Mouse (Mus musculus) heart, embryonic 12.5 days (tissue): ENCODE measurements around the gene Gabrb1. TPM values are rescaled to one million over a fixed set of nuclear protein-coding genes. Genes with fewer than 3 reads are reported as not detected.

ENCODE experiments used
- ATAC-seq: fragments of 200-750 bp; cut with Nextera tagmentation; 2 replicates; pipeline ENCODE4 v1.8.0; 2017; ENCODE audit warnings: moderate TSS enrichment, moderate library complexity; ENCODE audit not compliant: insufficient number of reproducible peaks, low FRiP score
- H3K27ac ChIP-seq: fragments of 300-500 bp; sonication (generic); 2 replicates; pipeline ENCODE4 v1.5.1; 2016; ENCODE audit warnings: mild to moderate bottlenecking, moderate library complexity; ENCODE audit not compliant: poor library complexity, severe bottlenecking
- H3K27me3 ChIP-seq: fragments of 300-500 bp; sonication (generic); replicated peaks from 2 replicates; pipeline ENCODE4 v1.6.1; 2016; ENCODE audit warnings: mild to moderate bottlenecking, moderate library complexity
- H3K36me3 ChIP-seq: fragments of 300-500 bp; sonication (generic); 2 replicates; pipeline ENCODE4 v1.6.1; 2016; ENCODE audit warnings: mild to moderate bottlenecking, moderate library complexity
- H3K4me1 ChIP-seq: fragments of 300-500 bp; sonication (generic); replicated peaks from 2 replicates; pipeline ENCODE4 v1.6.1; 2016; ENCODE audit warnings: mild to moderate bottlenecking
- H3K4me2 ChIP-seq: fragments of 300-500 bp; sonication (generic); 2 replicates; pipeline ENCODE4 v1.6.1; 2016; ENCODE audit warnings: mild to moderate bottlenecking, moderate library complexity
- H3K4me3 ChIP-seq: fragments of 300-500 bp; sonication (generic); 2 replicates; pipeline ENCODE4 v1.5.1; 2016; ENCODE audit warnings: mild to moderate bottlenecking
- H3K9ac ChIP-seq: fragments of 300-500 bp; sonication (generic); 2 replicates; pipeline ENCODE4 v1.6.1; 2016; ENCODE audit warnings: mild to moderate bottlenecking, moderate library complexity
- H3K9me3 ChIP-seq: fragments of 300-500 bp; sonication (generic); replicated peaks from 2 replicates; pipeline ENCODE4 v1.6.1; 2016; ENCODE audit warnings: mild to moderate bottlenecking, moderate library complexity
- WGBS: fragments of 180-500 bp; shearing (Covaris S2); methylation state at CpG from one replicate; pipeline ENCODE4 v1.1.7; 2016; 5-methylcytosine and 5-hydroxymethylcytosine counted together
- polyA plus RNA-seq: library from polyadenylated mRNA; unstranded; fragments of >200 nt; fragmentation: Nextera tagmentation; extraction: Ambion mirVana; gene quantifications from 2 replicates; pipeline ENCODE4 v1.2.1, GENCODE M21; 2016

The Gabrb1 gene
- polyA plus RNA-seq, 1 experiment from 2014 or later = 1.4 TPM

DNA sequence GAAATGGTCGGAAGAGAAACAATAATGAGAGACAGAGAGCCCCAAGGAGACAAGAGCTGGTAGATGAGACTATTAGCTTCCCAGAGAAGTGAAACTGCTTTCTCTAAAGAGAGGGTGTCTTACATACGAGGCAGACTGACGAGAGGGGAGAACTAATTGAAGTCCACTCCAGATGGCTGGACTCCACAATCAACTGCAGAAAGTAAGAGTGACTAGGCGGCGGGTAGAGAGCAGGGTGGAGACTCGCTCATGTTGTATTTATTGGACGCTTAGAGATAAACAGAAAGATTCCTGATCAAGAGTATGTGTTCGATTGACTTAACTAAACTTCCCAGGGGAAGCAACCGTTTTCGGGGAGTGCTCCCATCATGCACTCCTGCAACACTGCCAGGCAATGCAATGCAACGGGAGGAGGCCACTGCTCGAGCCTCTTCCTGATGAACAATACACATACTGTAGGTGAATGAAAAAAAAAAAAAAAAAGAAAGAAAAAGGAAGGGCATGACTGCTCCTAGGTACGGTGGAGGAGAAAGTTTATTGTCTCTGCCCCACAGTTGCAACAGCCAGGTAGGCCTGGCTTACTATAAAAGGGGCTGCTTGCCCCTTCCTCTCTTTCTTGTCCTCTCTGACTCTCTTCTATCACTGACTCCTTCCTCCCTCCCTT, 526.7 kb downstream of the Gabrb1 start:
- 81% methylated on average over 13 of the region's 13 CpGs for WGBS
- Histone ChIP-seq H3K27me3 (no peaks in the 10 kb centered on the region), H3K27ac (no peak overlapping the region), H3K4me1 (0 out of 2 replicates have a peak, but pooled peaks cover 4% of the 10 kb centered on the region), H3K36me3 (no peaks in the 10 kb centered on the region), H3K9me3 (no peaks in the 10 kb centered on the region), H3K4me3 (no peak overlapping the region), H3K9ac (no peak overlapping the region), H3K4me2 (no peak overlapping the region)
- ATAC-seq = no peak

DNA sequence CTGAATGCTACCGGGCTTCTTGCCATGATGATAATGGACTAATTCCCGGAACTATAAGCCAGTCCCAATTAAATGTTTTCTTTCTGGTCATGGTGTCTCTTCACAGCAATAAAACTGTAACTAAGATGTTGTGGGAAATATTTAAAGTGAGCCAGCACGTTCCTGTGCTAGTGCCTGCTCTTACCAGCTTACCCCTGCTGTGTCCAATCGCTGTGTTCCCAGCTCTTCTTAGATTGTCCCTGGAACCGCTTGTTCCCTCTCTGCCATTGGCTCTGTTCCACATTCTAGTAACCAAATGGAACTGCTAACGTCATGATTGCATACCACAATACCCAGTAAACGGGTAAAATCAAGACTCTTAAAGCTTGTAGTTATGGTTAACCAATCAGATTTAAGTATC, 533.2 kb downstream of the Gabrb1 start:
- Histone ChIP-seq H3K4me3 (no peak overlapping the region), H3K36me3 (no peaks in the 10 kb centered on the region), H3K27me3 (no peaks in the 10 kb centered on the region), H3K27ac (no peak overlapping the region), H3K4me1 (no peaks in the 10 kb centered on the region), H3K9me3 (no peaks in the 10 kb centered on the region), H3K9ac (no peak overlapping the region), H3K4me2 (no peak overlapping the region)
- 74% methylated on average over 7 of the region's 7 CpGs for WGBS
- no peak for ATAC-seq

GRCm38 (mm10) chr5:72191932-72192331, 534.0 kb downstream of the Gabrb1 start:
- Histone ChIP-seq H3K9ac (no peak overlapping the region), H3K27ac (no peak overlapping the region), H3K9me3 (no peaks in the 10 kb centered on the region), H3K27me3 (no peaks in the 10 kb centered on the region), H3K4me2 (no peak overlapping the region), H3K4me3 (no peak overlapping the region), H3K36me3 (no peaks in the 10 kb centered on the region), H3K4me1 (no peaks in the 10 kb centered on the region)
- WGBS = 70% methylated on average over 5 of the region's 5 CpGs
- no peak for ATAC-seq

DNA sequence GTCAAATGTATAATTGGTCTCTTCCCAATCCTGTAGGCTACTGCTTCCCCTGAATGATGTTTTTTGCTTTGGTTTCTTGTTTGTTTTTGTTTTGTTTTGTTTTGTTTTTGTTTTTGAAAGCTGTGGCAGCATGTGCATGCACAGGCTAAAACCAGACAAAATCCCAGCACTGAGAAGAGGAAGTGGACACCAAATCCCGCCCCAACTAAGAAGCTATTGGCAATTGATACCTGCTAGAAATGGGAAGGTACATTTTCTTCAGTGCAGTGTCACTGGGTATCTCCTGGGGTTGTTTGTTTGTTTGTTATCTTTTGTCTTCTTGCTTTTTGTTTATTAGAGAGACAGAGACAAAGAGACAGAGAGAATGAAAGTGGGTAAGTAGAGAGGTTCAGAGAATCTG, 537.5 kb downstream of the Gabrb1 start:
- H3K27me3 ChIP-seq = no peaks in the 10 kb centered on the region
- no peaks in the 10 kb centered on the region for H3K36me3 ChIP-seq
- no peak overlapping the region for H3K4me3 ChIP-seq
- H3K9ac ChIP-seq = no peak overlapping the region
- no peak for ATAC-seq
- no peak overlapping the region for H3K27ac ChIP-seq
- H3K4me2 ChIP-seq = no peak overlapping the region
- 73% methylated on average over 1 of the region's 1 CpGs for WGBS
- H3K9me3 ChIP-seq = no peaks in the 10 kb centered on the region
- H3K4me1 ChIP-seq = no peaks in the 10 kb centered on the region

Other genes with a start within 250 kb of the Gabrb1 start
- 0.34 and 0.39 TPM in 2 replicates for gene Cox7b2, start 109.9 kb upstream of the Gabrb1 start, polyA plus RNA-seq
- gene Gabra4, start 195 bp downstream of the Gabrb1 start, polyA plus RNA-seq = 7.7 and 7.8 TPM in 2 replicates